Mouse (Mus musculus) CD4-positive, CD25-positive, alpha-beta regulatory T cell, adult 9 weeks (primary cell): Measurements from ENCODE around the gene P2ry4. TPM values are rescaled to one million over a fixed set of nuclear protein-coding genes. Genes with fewer than 3 reads are reported as not detected.

Source experiments
- polyA plus RNA-seq: library from polyadenylated mRNA; unstranded; fragments of 100-300 nt; shearing (Covaris generic); gene quantifications from one replicate; pipeline ENCODE4 v1.2.1, GENCODE M21; 2017

The P2ry4 gene
- not detected for polyA plus RNA-seq

DNA sequence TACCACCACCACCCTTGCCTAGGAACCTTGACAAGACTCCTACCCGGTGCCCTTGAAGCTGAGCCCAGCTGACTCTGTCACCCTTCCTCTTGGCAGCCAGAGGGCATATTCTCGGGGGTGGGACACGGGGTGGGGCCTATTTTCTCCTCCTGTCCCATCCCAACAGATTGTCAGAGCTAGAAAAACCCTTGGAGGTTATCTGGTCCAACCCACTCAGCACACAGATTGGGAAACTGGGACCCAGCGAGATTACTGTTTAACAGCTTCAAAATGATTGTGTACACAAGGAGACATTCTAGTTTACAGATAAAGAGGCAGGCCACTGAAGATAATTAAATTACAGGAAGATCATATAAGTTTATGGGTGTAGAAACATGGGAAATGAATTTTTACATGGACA lies at the start of gene P2ry4:
Gene P2ry4, minus strand, starts transcription at position 79 of the 400 bp plus-strand sequence.

DNA sequence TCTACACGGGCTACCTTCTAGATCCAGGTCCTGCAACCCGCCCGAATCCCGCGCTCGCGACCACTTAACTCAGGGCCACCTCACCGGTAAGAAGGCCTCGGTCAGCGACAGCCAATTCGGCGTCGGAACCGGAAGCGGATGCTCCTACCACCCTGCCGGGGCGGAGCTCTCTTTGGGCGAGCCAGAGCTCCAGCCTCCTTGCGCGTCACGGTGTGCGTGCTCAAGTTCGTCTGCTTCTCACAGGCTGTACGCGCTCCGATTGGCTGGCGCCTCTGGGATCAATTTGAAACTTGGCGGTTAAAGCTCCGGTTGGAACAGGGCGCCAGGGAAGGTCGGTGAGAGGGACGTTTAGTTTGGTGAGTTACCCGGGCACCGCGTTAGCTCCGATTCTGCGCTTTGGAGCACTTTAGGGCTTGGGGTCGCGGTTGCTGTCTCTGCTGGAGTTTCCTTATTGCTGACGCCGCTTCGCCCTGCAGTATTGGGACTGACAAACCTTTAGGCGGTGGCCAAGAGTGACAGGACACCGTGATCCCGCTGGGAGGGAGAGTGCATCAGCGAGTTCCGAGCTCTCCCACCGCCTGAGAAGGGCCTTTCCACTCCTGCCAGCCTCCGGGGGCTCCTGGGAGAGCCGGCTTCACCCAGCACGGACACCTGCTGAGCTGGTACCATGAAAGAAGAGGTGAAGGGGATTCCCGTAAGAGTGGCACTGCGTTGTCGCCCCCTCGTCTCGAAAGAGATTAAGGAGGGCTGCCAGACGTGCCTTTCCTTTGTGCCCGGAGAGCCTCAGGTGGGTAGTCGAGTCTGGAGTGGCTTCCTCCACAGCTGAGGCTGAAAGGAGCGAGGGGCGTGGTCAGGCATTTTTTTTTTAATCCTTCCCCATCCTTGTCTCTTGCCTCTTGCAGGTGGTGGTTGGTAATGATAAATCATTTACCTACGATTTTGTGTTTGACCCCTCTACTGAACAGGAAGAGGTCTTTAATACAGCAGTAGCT lies 31.4 kb upstream of the P2ry4 start, which contains the start of gene Pdzd11:
Gene Pdzd11, minus strand, starts transcription at position 767 of the 992 bp plus-strand sequence.

DNA sequence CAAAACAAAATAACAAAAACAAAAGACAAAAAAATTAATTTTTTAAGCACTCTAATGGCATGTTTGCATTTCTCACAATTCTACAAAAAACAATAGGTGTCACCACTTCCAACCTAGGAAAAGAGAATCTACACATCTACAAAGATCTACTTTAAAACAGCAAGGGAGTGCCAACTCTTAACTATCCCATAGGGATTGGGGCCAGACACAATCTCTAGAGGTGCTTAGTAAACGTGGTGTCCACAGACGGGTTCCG lies 30.8 kb upstream of the P2ry4 start, which contains the start of gene Kif4:
Gene Kif4, plus strand, starts transcription at position 192 of the 256 bp plus-strand sequence.

DNA sequence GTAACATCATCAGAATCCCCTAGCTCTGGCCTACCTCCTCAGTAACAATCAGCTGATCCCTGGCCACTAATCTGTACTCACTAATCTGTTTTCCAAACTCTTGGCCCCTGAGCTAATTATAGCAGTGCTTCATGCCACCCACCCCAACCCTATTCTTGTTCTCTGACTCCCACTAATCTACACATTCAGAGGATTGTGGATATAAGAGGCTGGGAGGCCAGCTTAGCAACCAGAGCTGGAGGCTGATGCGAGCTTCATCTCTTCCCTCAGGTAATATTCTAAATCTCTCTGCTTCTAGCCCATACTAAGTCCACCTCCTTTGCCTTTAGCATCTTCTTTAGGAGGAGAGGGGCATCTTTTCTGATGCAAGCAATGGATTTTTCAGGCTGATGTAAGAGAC lies 10.6 kb upstream of the P2ry4 start, which contains the start of gene Arr3:
Gene Arr3, plus strand, starts transcription at position 184 of the 400 bp plus-strand sequence.

DNA sequence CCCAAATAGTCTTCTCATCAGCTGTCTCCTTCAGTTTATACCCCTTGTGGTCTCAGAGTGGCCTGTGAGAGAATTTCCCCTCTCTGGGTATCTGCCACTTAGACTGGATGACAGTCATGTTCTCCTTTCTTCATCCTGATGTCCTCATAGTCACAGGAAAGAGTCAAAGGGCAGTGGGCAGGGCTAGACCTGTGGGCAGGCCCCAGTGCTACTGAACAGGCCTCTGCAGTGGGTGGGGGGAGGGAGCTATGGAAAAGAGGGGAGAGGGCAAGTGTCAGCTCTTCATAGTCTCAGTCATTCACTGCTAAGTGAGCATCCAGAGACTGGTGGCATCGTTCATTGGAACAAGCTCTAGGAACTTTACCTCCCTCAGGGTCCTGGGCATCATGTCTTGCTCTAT lies 22.7 kb downstream of the P2ry4 start, which contains the start of gene Awat1:
Gene Awat1, plus strand, starts transcription at position 301 of the 400 bp plus-strand sequence.

Other genes with a start within 250 kb of the P2ry4 start
- gene Otud6a, start 165.9 kb downstream of the P2ry4 start, polyA plus RNA-seq, result not detected
- gene Awat2, start 152.2 kb downstream of the P2ry4 start, polyA plus RNA-seq, result not detected
- 40.5 TPM for gene Igbp1, start 100.6 kb downstream of the P2ry4 start, polyA plus RNA-seq
- gene Dgat2l6, start 70.0 kb downstream of the P2ry4 start, polyA plus RNA-seq, result not detected
- not detected for gene Awat1, start 22.6 kb downstream of the P2ry4 start, polyA plus RNA-seq
- not detected for gene Arr3, start 10.6 kb upstream of the P2ry4 start, polyA plus RNA-seq
- gene Kif4, start 30.9 kb upstream of the P2ry4 start, polyA plus RNA-seq, result 1.9 TPM
- 52.3 TPM for gene Pdzd11, start 31.7 kb upstream of the P2ry4 start, polyA plus RNA-seq
- not detected for gene Gdpd2, start 135.0 kb upstream of the P2ry4 start, polyA plus RNA-seq
- gene Dlg3, start 172.9 kb upstream of the P2ry4 start, polyA plus RNA-seq, result 15.7 TPM